Mouse (Mus musculus) urinary bladder, postnatal 36 days (tissue): ENCODE measurements around the gene Cnot6.

ENCODE experiments used
- DNase-seq, 2 experiments: peaks; one replicate each; pipeline ENCODE4 v3.0.0; 2022; ENCODE audit warnings: low spot score in 2 of 2, mixed read lengths in 1 of 2

Gene Cnot6

GRCm38 (mm10) chr11:49654651-49655050 is 57.9 kb downstream of the Cnot6 start:
- DNase-seq = no peak

- DNase-seq = no peak
These were observed 59.5 kb downstream of the Cnot6 start for GRCm38 (mm10) chr11:49653079-49653408.

- DNase-seq = peak; percentile 71 to 75
These were observed 60.0 kb downstream of the Cnot6 start for GRCm38 (mm10) chr11:49652401-49653078.

- no peak for DNase-seq
These were observed 60.7 kb downstream of the Cnot6 start for GRCm38 (mm10) chr11:49651762-49652322.

GRCm38 (mm10) chr11:49650994-49651761 is 61.3 kb downstream of the Cnot6 start:
- no peak for DNase-seq

GRCm38 (mm10) chr11:49650113-49650993 is 62.2 kb downstream of the Cnot6 start:
- no peak for DNase-seq

- DNase-seq = no peak
These were observed 66.8 kb downstream of the Cnot6 start for GRCm38 (mm10) chr11:49645677-49646076.

GRCm38 (mm10) chr11:49636449-49636848 is 76.1 kb downstream of the Cnot6 start:
- DNase-seq = no peak

- DNase-seq = no peak
These were observed 76.9 kb downstream of the Cnot6 start for GRCm38 (mm10) chr11:49635671-49636070.

GRCm38 (mm10) chr11:49634101-49634500 is 78.4 kb downstream of the Cnot6 start:
- no peak for DNase-seq

GRCm38 (mm10) chr11:49632256-49632655 is 80.3 kb downstream of the Cnot6 start:
- no peak for DNase-seq

GRCm38 (mm10) chr11:49631154-49631553 is 81.4 kb downstream of the Cnot6 start:
- DNase-seq = no peak

- no peak for DNase-seq
These were observed 85.8 kb downstream of the Cnot6 start for GRCm38 (mm10) chr11:49626748-49627147.

GRCm38 (mm10) chr11:49625863-49626262 is 86.7 kb downstream of the Cnot6 start:
- DNase-seq = no peak

GRCm38 (mm10) chr11:49624156-49624555 is 88.4 kb downstream of the Cnot6 start:
- DNase-seq = no peak

- no peak for DNase-seq
These were observed 90.6 kb downstream of the Cnot6 start for GRCm38 (mm10) chr11:49621953-49622352.
